In genomic region chr5:35158346-35159047, GRCm38 (mm10) we compare ENCODE assay signal across 10 mouse cellular contexts. TPM values are rescaled to one million over a fixed set of nuclear protein-coding genes. Genes with fewer than 3 reads are reported as not detected.
A peak's percentile ranks its signal among the peaks of the same experiment; 100 is the strongest.
DNase-seq lines count a peak whose midpoint lies in the region; ATAC-seq and TF ChIP-seq lines count a peak whose summit lies in the region.
"Had no signal": no experiment of that assay in that cellular context is flagged by ENCODE, and none has a peak within 500 bp of the region (broad histone marks: within the 10 kb centered on the region; RNA-seq: fewer than 3 reads in every experiment).

No protein-coding gene starts in this region.

- H3K4me2 ChIP-seq in intestine, embryonic 16.5 days (ENCODE audit: low read depth, low read length) = no peak overlapping the region
- H3K4me2 ChIP-seq in intestine, postnatal 0 days (replicated peaks; ENCODE audit: low read depth) = no peak overlapping the region
- no peak overlapping the region; the same call in 1 of the 2 replicates for H3K4me2 ChIP-seq in limb, embryonic 11.5 days (ENCODE audit: low read depth, severe bottlenecking)

- ATAC-seq in intestine, embryonic 16.5 days = peak; percentile 46; the same call in 1 of the 2 replicates
- ATAC-seq in intestine, postnatal 0 days = no peak
- 0 out of 2 replicates have a peak, but pooled peaks have one; percentile 30 for ATAC-seq in common myeloid progenitor, adult 5-6 weeks (replicated peaks; ENCODE audit: low read depth, poor library complexity, severe bottlenecking)
- no peak for ATAC-seq in limb, embryonic 11.5 days (ENCODE audit: insufficient number of reproducible peaks, low FRiP score, low TSS enrichment, low read depth)
- ATAC-seq: Patski had no signal

- peak; percentile 47 for DNase-seq in cerebellum, adult 11-12 months
- no peak for DNase-seq in cerebellum, adult 9-11 months
- DNase-seq in limb, embryonic 11.5 days (ENCODE audit: low spot score) = peak; percentile 35
- DNase-seq in left cerebral cortex, postnatal 4 days = no peak
- no peak for DNase-seq in thymus, adult 2 months
- DNase-seq: right cerebral cortex, postnatal 14 days had no signal

- TF ChIP-seq CTCF in intestine, postnatal 0 days (IDR thresholded peaks at IDR 0.05; ENCODE audit: low read depth) = no peak
- no peak for TF ChIP-seq CTCF in thymus, adult 2 months (IDR thresholded peaks at IDR 0.05; ENCODE audit: borderline replicate concordance, control insufficient read depth, extremely low read depth, insufficient read depth, low read length, poor library complexity)

- intact Hi-C loops in left cerebral cortex, postnatal 4 days (cut with DNase I) = no loop called here

- no peak overlapping the region for H3K9ac ChIP-seq in intestine, embryonic 16.5 days (ENCODE audit: low read depth, low read length)
- H3K9ac ChIP-seq in intestine, postnatal 0 days (ENCODE audit: low read depth, low read length) = no peak overlapping the region
- peak overlapping the region; percentile 12; the same call in 1 of the 2 replicates for H3K9ac ChIP-seq in limb, embryonic 11.5 days (ENCODE audit: low read length)

- no peaks in the 10 kb centered on the region for H3K36me3 ChIP-seq in intestine, embryonic 16.5 days (ENCODE audit: control insufficient read depth, insufficient read depth, low read length)
- no peaks in the 10 kb centered on the region for H3K36me3 ChIP-seq in intestine, postnatal 0 days (ENCODE audit: control insufficient read depth, insufficient read depth)
- H3K36me3 ChIP-seq in limb, embryonic 11.5 days (ENCODE audit: control insufficient read depth, insufficient read depth, low read length) = no peaks in the 10 kb centered on the region
- H3K36me3 ChIP-seq in thymus, adult 2 months (ENCODE audit: control insufficient read depth, insufficient read depth, low read length) = no peaks in the 10 kb centered on the region

- H3K4me1 ChIP-seq in intestine, embryonic 16.5 days (ENCODE audit: control insufficient read depth, insufficient read depth, low read length) = no peaks in the 10 kb centered on the region
- no peaks in the 10 kb centered on the region for H3K4me1 ChIP-seq in intestine, postnatal 0 days (replicated peaks; ENCODE audit: control insufficient read depth, insufficient read depth, low read length)
- H3K4me1 ChIP-seq in limb, embryonic 11.5 days (ENCODE audit: control insufficient read depth, insufficient read depth, low read length) = peaks cover 24% of the 10 kb centered on the region
- H3K4me1 ChIP-seq in thymus, adult 2 months (replicated peaks; ENCODE audit: control insufficient read depth, insufficient read depth, low read length) = peaks cover 8% of the 10 kb centered on the region

- no peak overlapping the region for H3K27ac ChIP-seq in intestine, embryonic 16.5 days (ENCODE audit: low read length)
- H3K27ac ChIP-seq in intestine, postnatal 0 days (ENCODE audit: low read depth, low read length) = no peak overlapping the region
- H3K27ac ChIP-seq in limb, embryonic 11.5 days (replicated peaks; ENCODE audit: low read depth, low read length) = no peak overlapping the region
- H3K27ac ChIP-seq in thymus, adult 2 months (ENCODE audit: control insufficient read depth, insufficient read depth, low read length) = no peak overlapping the region

- no peak overlapping the region for H3K4me3 ChIP-seq in intestine, embryonic 16.5 days (ENCODE audit: low read length)
- H3K4me3 ChIP-seq in intestine, postnatal 0 days (ENCODE audit: low read depth, low read length) = no peak overlapping the region
- no peak overlapping the region for H3K4me3 ChIP-seq in limb, embryonic 11.5 days (ENCODE audit: low read depth, low read length)
- no peak overlapping the region for H3K4me3 ChIP-seq in thymus, adult 2 months (ENCODE audit: control insufficient read depth, insufficient read depth, low read length)

- 21% methylated on average over 8 of the region's 8 CpGs for WGBS in intestine, embryonic 16.5 days
- 34% methylated on average over 8 of the region's 8 CpGs for WGBS in intestine, postnatal 0 days
- 25% methylated on average over 8 of the region's 8 CpGs for WGBS in limb, embryonic 11.5 days
- WGBS in thymus, adult 2 months = 52% methylated on average over 8 of the region's 8 CpGs

- H3K9me3 ChIP-seq in intestine, embryonic 16.5 days (ENCODE audit: control insufficient read depth, low read length) = no peaks in the 10 kb centered on the region
- H3K9me3 ChIP-seq in intestine, postnatal 0 days (ENCODE audit: control insufficient read depth) = no peaks in the 10 kb centered on the region
- H3K9me3 ChIP-seq in limb, embryonic 11.5 days (ENCODE audit: control insufficient read depth, low read length) = no peaks in the 10 kb centered on the region

- no peaks in the 10 kb centered on the region for H3K27me3 ChIP-seq in intestine, embryonic 16.5 days (replicated peaks; ENCODE audit: control insufficient read depth, insufficient read depth, low read length)
- no peaks in the 10 kb centered on the region for H3K27me3 ChIP-seq in intestine, postnatal 0 days (replicated peaks; ENCODE audit: control insufficient read depth, insufficient read depth, low read length)
- H3K27me3 ChIP-seq in limb, embryonic 11.5 days (ENCODE audit: control insufficient read depth, insufficient read depth, low read length) = no peaks in the 10 kb centered on the region
- H3K27me3 ChIP-seq in thymus, adult 2 months (ENCODE audit: control insufficient read depth, insufficient read depth, low read length) = no peaks in the 10 kb centered on the region

- TF ChIP-seq POLR2A in thymus, adult 2 months (IDR thresholded peaks at IDR 0.05; ENCODE audit: control insufficient read depth, extremely low read depth, insufficient read depth, low read length, poor library complexity) = no peak

RNA-seq across cellular contexts. Expression of gene Lrpap1, which starts 52.9 kb away (rescaled TPM):
- polyA plus RNA-seq in intestine, embryonic 16.5 days (2015; fragmentation: Nextera tagmentation; extraction: Ambion mirVana) = 78.4 and 82.6 TPM in 2 replicates
- polyA plus RNA-seq in intestine, postnatal 0 days (2015; fragmentation: Nextera tagmentation; extraction: Ambion mirVana) = 47.7 and 50.6 TPM in 2 replicates
- 43.7 and 53.7 TPM in 2 replicates for total RNA-seq in common myeloid progenitor, adult 5-6 weeks (2017)
- 60.3 and 67.0 TPM in 2 replicates for polyA plus RNA-seq in limb, embryonic 11.5 days (2014; fragmentation: Nextera tagmentation; extraction: Ambion mirVana)
- 10 to 100 TPM; 73.4 to 83.3 TPM for total RNA-seq in left cerebral cortex, postnatal 4 days (2021)
- polyA plus RNA-seq in thymus, adult 2 months (2012; rRNA removed) = 18.9 and 24.4 TPM in 2 replicates

Comparison
In these comparisons a context has a peak if more than half of its experiments do, and no peak if none do; other contexts are left out.
1. DNase-seq: peak in cerebellum, adult 11-12 months (single experiment) and limb, embryonic 11.5 days (single experiment); none in cerebellum, adult 9-11 months (single experiment), left cerebral cortex, postnatal 4 days (single experiment) and thymus, adult 2 months (single experiment).
2. ATAC-seq: peak in intestine, embryonic 16.5 days (single experiment) and common myeloid progenitor, adult 5-6 weeks (single experiment); none in intestine, postnatal 0 days (single experiment) and limb, embryonic 11.5 days (single experiment).